11 mouse cellular contexts compared by ENCODE assay signal in genomic region chr13:78445891-78446725, GRCm38 (mm10).
DNase-seq lines count a peak whose midpoint lies in the region; ATAC-seq and TF ChIP-seq lines count a peak whose summit lies in the region.
"Had no signal": no experiment of that assay in that cellular context is flagged by ENCODE, and none has a peak within 500 bp of the region (broad histone marks: within the 10 kb centered on the region; RNA-seq: fewer than 3 reads in every experiment).

No protein-coding gene starts in this region.

- H3K4me1 ChIP-seq in kidney, embryonic 14.5 days (ENCODE audit: control insufficient read depth, insufficient read depth, low read length), result no peaks in the 10 kb centered on the region; the same call in 1 of the 2 replicates
- H3K4me1 ChIP-seq in forebrain, embryonic 11.5 days (replicated peaks; ENCODE audit: control insufficient read depth, insufficient read depth, low read length), result peaks cover 10% of the 10 kb centered on the region; the same call in 1 of the 2 replicates
- H3K4me1 ChIP-seq in limb, embryonic 10.5 days, result peaks cover 27% of the 10 kb centered on the region
- peaks cover 15% of the 10 kb centered on the region; the same call in 1 of the 2 replicates for H3K4me1 ChIP-seq in neural tube, embryonic 11.5 days (ENCODE audit: control insufficient read depth, insufficient read depth, low read length)
- H3K4me1 ChIP-seq in lung, postnatal 0 days (ENCODE audit: insufficient read depth, low read depth, low read length), result no peaks in the 10 kb centered on the region

- WGBS in kidney, embryonic 14.5 days, result 68% methylated on average over 14 of the region's 14 CpGs
- 16% methylated on average over 14 of the region's 14 CpGs for whole genome bisulfite sequencing in forebrain, embryonic 11.5 days
- 63% methylated on average over 14 of the region's 14 CpGs for WGBS in limb, embryonic 10.5 days
- 40% methylated on average over 14 of the region's 14 CpGs for WGBS in neural tube, embryonic 11.5 days
- WGBS in lung, postnatal 0 days, result 67% methylated on average over 14 of the region's 14 CpGs

- no peak overlapping the region for H3K4me3 ChIP-seq in kidney, embryonic 14.5 days (ENCODE audit: low read length)
- H3K4me3 ChIP-seq in forebrain, embryonic 11.5 days (ENCODE audit: low read depth, low read length), result no peak overlapping the region; the same call in 1 of the 2 replicates
- H3K4me3 ChIP-seq in limb, embryonic 10.5 days, result no peak overlapping the region
- no peak overlapping the region for H3K4me3 ChIP-seq in neural tube, embryonic 11.5 days (ENCODE audit: low read depth, low read length)
- no peak overlapping the region for H3K4me3 ChIP-seq in lung, postnatal 0 days (ENCODE audit: low read depth, low read length)
- H3K4me3 ChIP-seq: intestine, embryonic 15.5 days had no signal

- TF ChIP-seq EP300 in lung, postnatal 0 days (IDR thresholded peaks at IDR 0.05), result no peak

- H3K27me3 ChIP-seq in kidney, embryonic 14.5 days (ENCODE audit: control insufficient read depth, insufficient read depth, low read length), result no peaks in the 10 kb centered on the region
- H3K27me3 ChIP-seq in forebrain, embryonic 11.5 days (ENCODE audit: control insufficient read depth, insufficient read depth, low read length), result no peaks in the 10 kb centered on the region
- H3K27me3 ChIP-seq in limb, embryonic 10.5 days (ENCODE audit: low read depth, poor library complexity, severe bottlenecking), result no peaks in the 10 kb centered on the region
- no peaks in the 10 kb centered on the region for H3K27me3 ChIP-seq in neural tube, embryonic 11.5 days (ENCODE audit: control insufficient read depth, insufficient read depth, low read length)
- no peaks in the 10 kb centered on the region for H3K27me3 ChIP-seq in lung, postnatal 0 days (replicated peaks; ENCODE audit: insufficient read depth, low read length)
- H3K27me3 ChIP-seq: intestine, embryonic 15.5 days had no signal

- no peaks in the 10 kb centered on the region for H3K36me3 ChIP-seq in kidney, embryonic 14.5 days (ENCODE audit: control insufficient read depth, insufficient read depth, low read length)
- H3K36me3 ChIP-seq in forebrain, embryonic 11.5 days (ENCODE audit: control insufficient read depth, insufficient read depth, low read length), result no peaks in the 10 kb centered on the region
- H3K36me3 ChIP-seq in limb, embryonic 10.5 days, result no peaks in the 10 kb centered on the region
- no peaks in the 10 kb centered on the region for H3K36me3 ChIP-seq in neural tube, embryonic 11.5 days (ENCODE audit: control insufficient read depth, insufficient read depth, low read length)
- no peaks in the 10 kb centered on the region for H3K36me3 ChIP-seq in lung, postnatal 0 days (ENCODE audit: insufficient read depth, low read length)
- H3K36me3 ChIP-seq: intestine, embryonic 15.5 days had no signal

- H3K9ac ChIP-seq in kidney, embryonic 14.5 days (ENCODE audit: low read depth, low read length), result no peak overlapping the region
- H3K9ac ChIP-seq in forebrain, embryonic 11.5 days (ENCODE audit: low read length), result peak overlapping the region; percentile 27; the same call in 1 of the 2 replicates
- no peak overlapping the region for H3K9ac ChIP-seq in neural tube, embryonic 11.5 days (ENCODE audit: low read length)
- H3K9ac ChIP-seq in lung, postnatal 0 days (replicated peaks; ENCODE audit: low read depth), result no peak overlapping the region
- H3K9ac ChIP-seq: intestine, embryonic 15.5 days had no signal

- DNase-seq in kidney, postnatal 14 days, result no peak
- peak; percentile 78 for DNase-seq in forebrain, embryonic 11.5 days (ENCODE audit: low spot score)
- peak; percentile 43 for DNase-seq in limb, embryonic 10.5 days (ENCODE audit: low spot score)
- peak; percentile 67 for DNase-seq in neural tube, embryonic 11.5 days (ENCODE audit: low spot score)
- no peak for DNase-seq in lung, postnatal 0 days (ENCODE audit: low spot score)
- no peak for DNase-seq in cerebellum, postnatal 36 days
- DNase-seq in spleen, postnatal 36 days (ENCODE audit: low spot score in 2 of 2), result no peak
- DNase-seq: liver had no signal

- H3K9me3 ChIP-seq in kidney, embryonic 14.5 days (ENCODE audit: control insufficient read depth, low read length), result no peaks in the 10 kb centered on the region
- no peaks in the 10 kb centered on the region for H3K9me3 ChIP-seq in forebrain, embryonic 11.5 days (ENCODE audit: control insufficient read depth, low read length)
- H3K9me3 ChIP-seq in limb, embryonic 10.5 days (replicated peaks), result no peaks in the 10 kb centered on the region
- H3K9me3 ChIP-seq in neural tube, embryonic 11.5 days (ENCODE audit: control insufficient read depth, low read length), result no peaks in the 10 kb centered on the region
- no peaks in the 10 kb centered on the region for H3K9me3 ChIP-seq in lung, postnatal 0 days (ENCODE audit: low read length)
- H3K9me3 ChIP-seq: intestine, embryonic 15.5 days had no signal

- no peak overlapping the region; the same call in 1 of the 2 replicates for H3K27ac ChIP-seq in kidney, embryonic 14.5 days (ENCODE audit: low read depth, low read length)
- peak overlapping the region; percentile 74; the same call in 1 of the 2 replicates for H3K27ac ChIP-seq in forebrain, embryonic 11.5 days (ENCODE audit: low read depth, low read length)
- peak overlapping the region; percentile 76 for H3K27ac ChIP-seq in limb, embryonic 10.5 days
- H3K27ac ChIP-seq in neural tube, embryonic 11.5 days (ENCODE audit: low read depth, low read length), result no peak overlapping the region
- H3K27ac ChIP-seq in lung, postnatal 0 days (ENCODE audit: low read length), result no peak overlapping the region
- H3K27ac ChIP-seq: intestine, embryonic 15.5 days had no signal

- no peak overlapping the region for H3K4me2 ChIP-seq in kidney, embryonic 14.5 days (replicated peaks; ENCODE audit: low read depth, low read length)
- H3K4me2 ChIP-seq in forebrain, embryonic 11.5 days (ENCODE audit: low read depth, low read length, severe bottlenecking), result peak overlapping the region; percentile 32; the same call in 1 of the 2 replicates
- no peak overlapping the region for H3K4me2 ChIP-seq in neural tube, embryonic 11.5 days (ENCODE audit: low read depth)
- no peak overlapping the region for H3K4me2 ChIP-seq in lung, postnatal 0 days (replicated peaks; ENCODE audit: low read depth, low read length)
- H3K4me2 ChIP-seq: intestine, embryonic 15.5 days had no signal

- TF ChIP-seq CTCF in lung, postnatal 0 days (IDR thresholded peaks at IDR 0.05), result no peak

- ATAC-seq in kidney, embryonic 14.5 days (ENCODE audit: low FRiP score, low TSS enrichment), result peak; percentile 64; the same call in 1 of the 2 replicates
- ATAC-seq in forebrain, embryonic 11.5 days (replicated peaks; ENCODE audit: low FRiP score), result peak; percentile 97
- ATAC-seq in neural tube, embryonic 11.5 days (ENCODE audit: insufficient read depth, low FRiP score, low TSS enrichment), result peak; percentile 94
- no peak for ATAC-seq in lung, postnatal 0 days
- ATAC-seq: intestine, embryonic 15.5 days; Patski had no signal

Comparison
In these comparisons a context has a peak if more than half of its experiments do, and no peak if none do; other contexts are left out.
1. H3K27ac ChIP-seq: peak in forebrain, embryonic 11.5 days (single experiment) and limb, embryonic 10.5 days (single experiment); none in kidney, embryonic 14.5 days (single experiment), neural tube, embryonic 11.5 days (single experiment) and lung, postnatal 0 days (single experiment).
2. DNase-seq: peak in forebrain, embryonic 11.5 days (single experiment), limb, embryonic 10.5 days (single experiment) and neural tube, embryonic 11.5 days (single experiment); none in kidney, postnatal 14 days (single experiment), lung, postnatal 0 days (single experiment), cerebellum, postnatal 36 days (0 of 2) and spleen, postnatal 36 days (0 of 2).